8 mouse cellular contexts compared by ENCODE assay signal in the genomic region with DNA sequence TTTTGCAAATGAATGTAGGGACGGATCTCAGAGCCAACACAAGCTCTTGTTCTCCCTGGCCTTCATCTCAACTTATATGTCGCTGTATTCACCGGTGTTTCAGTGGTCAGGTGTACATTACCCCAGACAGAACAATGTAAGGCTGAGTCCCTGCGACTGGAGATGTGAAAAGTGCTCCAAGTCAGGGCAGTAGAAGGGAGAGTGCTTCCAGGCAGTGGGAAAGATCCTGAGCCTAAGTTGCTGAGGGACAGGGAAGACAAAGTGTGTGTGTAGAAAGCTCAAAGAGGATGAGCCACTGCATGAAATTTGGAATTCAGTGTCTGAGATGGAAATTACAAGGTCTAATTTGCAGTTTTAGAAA. TPM values are rescaled to one million over a fixed set of nuclear protein-coding genes. Genes with fewer than 3 reads are reported as not detected.
DNase-seq lines count a peak whose midpoint lies in the region; ATAC-seq and TF ChIP-seq lines count a peak whose summit lies in the region.

No protein-coding gene starts in this region.

- H3K4me1 ChIP-seq in liver, adult 2 months (ENCODE audit: control insufficient read depth, insufficient read depth, low read length): peaks cover 26% of the 10 kb centered on the region
- peaks cover 8% of the 10 kb centered on the region for H3K4me1 ChIP-seq in embryonic facial prominence, embryonic 14.5 days (ENCODE audit: control insufficient read depth, insufficient read depth, low read length)
- peaks cover 24% of the 10 kb centered on the region; the same call in 1 of the 2 replicates for H3K4me1 ChIP-seq in intestine, embryonic 16.5 days (ENCODE audit: control insufficient read depth, insufficient read depth, low read length)
- H3K4me1 ChIP-seq in neural tube, embryonic 13.5 days (replicated peaks): peaks cover 32% of the 10 kb centered on the region

- peak overlapping the region; percentile 69 for H3K9ac ChIP-seq in liver, adult 2 months (ENCODE audit: low read depth, low read length)
- peak overlapping the region; percentile 90 for H3K9ac ChIP-seq in embryonic facial prominence, embryonic 14.5 days (ENCODE audit: low read depth, low read length)
- H3K9ac ChIP-seq in intestine, embryonic 16.5 days (ENCODE audit: low read depth, low read length): peak overlapping the region; percentile 95
- H3K9ac ChIP-seq in neural tube, embryonic 13.5 days: peak overlapping the region; percentile 86

- no peaks in the 10 kb centered on the region for H3K9me3 ChIP-seq in embryonic facial prominence, embryonic 14.5 days (ENCODE audit: control insufficient read depth, low read length)
- no peaks in the 10 kb centered on the region for H3K9me3 ChIP-seq in intestine, embryonic 16.5 days (ENCODE audit: control insufficient read depth, low read length)
- H3K9me3 ChIP-seq in neural tube, embryonic 13.5 days: no peaks in the 10 kb centered on the region

- WGBS in liver, adult 2 months: 3% methylated on average over 4 of the region's 4 CpGs
- WGBS in embryonic facial prominence, embryonic 14.5 days: 4% methylated on average over 4 of the region's 4 CpGs
- WGBS in intestine, embryonic 16.5 days: 5% methylated on average over 4 of the region's 4 CpGs
- WGBS in neural tube, embryonic 13.5 days: 5% methylated on average over 4 of the region's 4 CpGs

- peak overlapping the region; percentile 91 for H3K4me3 ChIP-seq in liver, adult 2 months (ENCODE audit: insufficient read depth, low read depth, low read length)
- peak overlapping the region; percentile 97 for H3K4me3 ChIP-seq in embryonic facial prominence, embryonic 14.5 days (ENCODE audit: low read depth, low read length)
- peak overlapping the region; percentile 97 for H3K4me3 ChIP-seq in intestine, embryonic 16.5 days (ENCODE audit: low read length)
- peak overlapping the region; percentile 78 for H3K4me3 ChIP-seq in neural tube, embryonic 13.5 days

- H3K27ac ChIP-seq in liver, adult 2 months (replicated peaks; ENCODE audit: insufficient read depth, low read depth, low read length): no peak overlapping the region
- peak overlapping the region; percentile 91; the same call in 1 of the 2 replicates for H3K27ac ChIP-seq in embryonic facial prominence, embryonic 14.5 days (replicated peaks; ENCODE audit: low read depth, low read length)
- H3K27ac ChIP-seq in intestine, embryonic 16.5 days (ENCODE audit: low read length): peak overlapping the region; percentile 64
- H3K27ac ChIP-seq in neural tube, embryonic 13.5 days (replicated peaks): peak overlapping the region; percentile 92

- H3K36me3 ChIP-seq in liver, adult 2 months (ENCODE audit: control insufficient read depth, insufficient read depth, low read length): no peaks in the 10 kb centered on the region
- H3K36me3 ChIP-seq in embryonic facial prominence, embryonic 14.5 days (ENCODE audit: control insufficient read depth, insufficient read depth, low read length): no peaks in the 10 kb centered on the region
- no peaks in the 10 kb centered on the region for H3K36me3 ChIP-seq in intestine, embryonic 16.5 days (ENCODE audit: control insufficient read depth, insufficient read depth, low read length)
- H3K36me3 ChIP-seq in neural tube, embryonic 13.5 days: no peaks in the 10 kb centered on the region

- H3K4me2 ChIP-seq in embryonic facial prominence, embryonic 14.5 days (ENCODE audit: low read depth, low read length): peak overlapping the region; percentile 85
- H3K4me2 ChIP-seq in intestine, embryonic 16.5 days (ENCODE audit: low read depth, low read length): peak overlapping the region; percentile 88
- peak overlapping the region; percentile 86 for H3K4me2 ChIP-seq in neural tube, embryonic 13.5 days

- no peak for TF ChIP-seq POLR2A in liver, adult 2 months (IDR thresholded peaks at IDR 0.05; ENCODE audit: extremely low read depth, insufficient read depth, low read length)

- peaks cover 14% of the 10 kb centered on the region; the same call in 1 of the 2 replicates for H3K79me2 ChIP-seq in liver, adult 2 months (ENCODE audit: control insufficient read depth, insufficient read depth, low read length)

- DNase-seq in liver, adult 2 months (ENCODE audit: extremely low read depth, low read depth, low spot score): no peak
- DNase-seq in liver: no peak
- no peak for DNase-seq in embryonic facial prominence, embryonic 14.5 days (ENCODE audit: low spot score)
- DNase-seq in kidney, adult 8-10 months: no peak

- H3K27me3 ChIP-seq in liver, adult 2 months (ENCODE audit: control insufficient read depth, insufficient read depth, low read length): no peaks in the 10 kb centered on the region
- no peaks in the 10 kb centered on the region for H3K27me3 ChIP-seq in embryonic facial prominence, embryonic 14.5 days (replicated peaks; ENCODE audit: control insufficient read depth, insufficient read depth, low read length)
- H3K27me3 ChIP-seq in intestine, embryonic 16.5 days (replicated peaks; ENCODE audit: control insufficient read depth, insufficient read depth, low read length): no peaks in the 10 kb centered on the region
- H3K27me3 ChIP-seq in neural tube, embryonic 13.5 days: peaks cover 2% of the 10 kb centered on the region; the same call in 1 of the 2 replicates

- no peak for TF ChIP-seq CTCF in liver, adult 2 months (IDR thresholded peaks at IDR 0.05; ENCODE audit: low read depth, low read length)

- no peak for ATAC-seq in embryonic facial prominence, embryonic 14.5 days (ENCODE audit: low read depth)
- no peak for ATAC-seq in intestine, embryonic 16.5 days
- ATAC-seq in neural tube, embryonic 13.5 days (ENCODE audit: low read depth): no peak
- no peak for ATAC-seq in cerebellum, adult (ENCODE audit: insufficient number of reproducible peaks, low FRiP score, low TSS enrichment)
- ATAC-seq in megakaryocyte-erythroid progenitor cell, adult 5-6 weeks (replicated peaks; ENCODE audit: low FRiP score, low TSS enrichment, poor library complexity, severe bottlenecking): no peak

RNA-seq across cellular contexts. Expression of a gene that starts 0.7 kb away (rescaled TPM):
- 45.2 and 56.8 TPM in 2 replicates for total RNA-seq in liver, adult 2 months (2014; rRNA removed)
- 17.7 and 25.3 TPM in 2 replicates for polyA plus RNA-seq in liver, adult 2 months (2012; rRNA removed)
- polyA plus RNA-seq in embryonic facial prominence, embryonic 14.5 days (2014; fragmentation: Nextera tagmentation; extraction: Ambion mirVana): 99.2 and 102 TPM in 2 replicates
- 79.3 and 83.6 TPM in 2 replicates for polyA plus RNA-seq in intestine, embryonic 16.5 days (2015; fragmentation: Nextera tagmentation; extraction: Ambion mirVana)
- polyA plus RNA-seq in neural tube, embryonic 13.5 days (2015; fragmentation: Nextera tagmentation; extraction: Ambion mirVana): 74.6 and 83.8 TPM in 2 replicates
- 166 and 201 TPM in 2 replicates for total RNA-seq in megakaryocyte-erythroid progenitor cell, adult 5-6 weeks (2014; fragmentation: Nextera tagmentation)
- 167 and 226 TPM in 2 replicates for total RNA-seq in megakaryocyte-erythroid progenitor cell, adult 5-6 weeks (2017)

RNA-seq across cellular contexts. Expression of a gene that starts 26.3 kb away (rescaled TPM):
- total RNA-seq in liver, adult 2 months (2014; rRNA removed): 25.0 and 28.7 TPM in 2 replicates
- 4.2 and 4.5 TPM in 2 replicates for polyA plus RNA-seq in liver, adult 2 months (2012; rRNA removed)
- polyA plus RNA-seq in embryonic facial prominence, embryonic 14.5 days (2014; fragmentation: Nextera tagmentation; extraction: Ambion mirVana): 169 and 188 TPM in 2 replicates
- polyA plus RNA-seq in intestine, embryonic 16.5 days (2015; fragmentation: Nextera tagmentation; extraction: Ambion mirVana): 150 and 170 TPM in 2 replicates
- 144 and 164 TPM in 2 replicates for polyA plus RNA-seq in neural tube, embryonic 13.5 days (2015; fragmentation: Nextera tagmentation; extraction: Ambion mirVana)
- total RNA-seq in megakaryocyte-erythroid progenitor cell, adult 5-6 weeks (2014; fragmentation: Nextera tagmentation): 227 and 307 TPM in 2 replicates
- total RNA-seq in megakaryocyte-erythroid progenitor cell, adult 5-6 weeks (2017): 385 and 428 TPM in 2 replicates

RNA-seq across cellular contexts. Expression of a gene that starts 42.4 kb away (rescaled TPM):
- total RNA-seq in liver, adult 2 months (2014; rRNA removed): 12.1 and 12.4 TPM in 2 replicates
- 23.6 and 26.5 TPM in 2 replicates for polyA plus RNA-seq in liver, adult 2 months (2012; rRNA removed)
- polyA plus RNA-seq in embryonic facial prominence, embryonic 14.5 days (2014; fragmentation: Nextera tagmentation; extraction: Ambion mirVana): 37.8 and 42.4 TPM in 2 replicates
- polyA plus RNA-seq in intestine, embryonic 16.5 days (2015; fragmentation: Nextera tagmentation; extraction: Ambion mirVana): 31.6 and 33.9 TPM in 2 replicates
- 28.7 and 29.6 TPM in 2 replicates for polyA plus RNA-seq in neural tube, embryonic 13.5 days (2015; fragmentation: Nextera tagmentation; extraction: Ambion mirVana)
- 22.6 and 27.1 TPM in 2 replicates for total RNA-seq in megakaryocyte-erythroid progenitor cell, adult 5-6 weeks (2014; fragmentation: Nextera tagmentation)
- 21.2 and 27.5 TPM in 2 replicates for total RNA-seq in megakaryocyte-erythroid progenitor cell, adult 5-6 weeks (2017)

Comparison
In these comparisons a context has a peak if more than half of its experiments do, and no peak if none do; other contexts are left out.
1. RNA of a gene that starts 26.3 kb away (polyA plus RNA-seq): 150 to 170 TPM in intestine, embryonic 16.5 days, 169 to 188 TPM in embryonic facial prominence, embryonic 14.5 days and 144 to 164 TPM in neural tube, embryonic 13.5 days; 4.2 to 4.5 TPM in liver, adult 2 months; every median in the first group is over 10 times any median in the second.
2. Peak in every context shown above with its lines, with median percentiles within 50 percentile points of each other: H3K4me3 ChIP-seq, H3K9ac ChIP-seq and H3K4me2 ChIP-seq.